Mouse (Mus musculus) cerebellum, postnatal 4 days (tissue): ENCODE measurements around the gene Hip1.
A peak's percentile ranks its signal among the peaks of the same experiment; 100 is the strongest.
"Not testable (repeated sequence)": the region's sequence is repeated elsewhere in the genome, so short reads cannot be mapped to it uniquely, and the experiment has no call there.

Experiments used
- DNase-seq, 2 experiments: peaks; one replicate each; pipeline ENCODE4 v3.0.0; 2022; ENCODE audit warnings: low spot score in 2 of 2, mixed read lengths in 1 of 2

Hip1 gene

DNA sequence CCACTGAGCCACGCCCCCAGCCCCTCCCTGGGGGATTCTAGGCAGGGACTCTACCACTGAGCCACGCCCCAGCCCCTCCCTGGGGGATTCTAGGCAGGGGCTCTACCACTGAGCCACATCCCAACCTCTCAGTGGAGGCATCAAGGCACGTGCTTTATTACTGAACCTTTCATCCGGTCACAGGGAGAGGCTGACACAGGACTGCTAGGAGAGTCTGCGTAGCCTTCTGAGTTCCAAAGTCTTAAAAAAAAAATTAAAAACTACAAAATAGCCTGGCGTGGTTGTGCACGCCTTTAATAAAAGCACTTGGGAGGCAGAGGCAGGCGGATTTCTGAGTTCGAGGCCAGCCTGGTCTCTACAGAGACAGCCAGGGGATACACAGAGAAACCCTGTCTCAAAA lies 175.7 kb downstream of the Hip1 start:
- not testable (repeated sequence) for DNase-seq

DNA sequence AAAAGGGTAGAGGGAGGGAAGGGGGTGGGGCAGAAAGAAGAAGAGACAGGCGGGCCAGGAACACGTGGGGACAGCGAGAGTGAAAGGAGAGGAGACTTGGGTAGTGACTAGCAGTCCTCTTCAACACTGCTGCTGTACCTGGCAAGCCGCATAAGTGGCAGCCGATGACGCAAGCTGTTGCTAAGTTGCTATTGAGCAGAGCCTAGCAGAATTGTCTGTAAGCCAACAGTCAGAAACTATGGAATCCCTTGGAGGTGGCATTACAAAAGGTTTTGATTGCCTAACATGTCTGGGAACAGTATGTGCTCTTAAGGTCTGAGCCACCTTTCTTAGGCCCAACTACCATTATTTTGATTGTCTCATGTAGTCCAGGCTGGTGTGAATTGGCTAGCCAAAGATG lies 176.6 kb downstream of the Hip1 start:
- DNase-seq, result no peak

- DNase-seq, result no peak
Observed at GRCm38 (mm10) chr5:135367841-135368240, 177.1 kb downstream of the Hip1 start.

DNA sequence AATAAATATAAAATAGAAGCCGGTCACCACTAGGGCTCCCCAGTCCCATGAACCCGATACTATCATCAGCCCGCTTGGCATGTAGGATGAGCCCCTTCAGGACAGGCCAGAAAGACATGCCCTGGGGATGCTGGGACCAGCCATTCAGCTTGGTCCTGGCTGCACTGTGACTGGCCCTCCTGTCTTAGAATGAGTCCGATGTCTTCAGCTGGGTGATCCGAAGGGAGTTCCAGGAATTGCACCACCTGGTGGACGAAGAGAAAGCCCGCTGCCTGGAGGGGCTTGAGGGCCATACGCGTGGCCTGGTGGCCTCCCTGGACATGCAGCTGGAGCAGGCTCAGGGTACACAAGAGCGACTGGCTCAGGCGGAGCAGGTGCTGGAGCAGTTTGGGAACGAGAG lies 181.4 kb downstream of the Hip1 start:
- peak in 1 of 2 experiments; percentile 31 for DNase-seq

DNA sequence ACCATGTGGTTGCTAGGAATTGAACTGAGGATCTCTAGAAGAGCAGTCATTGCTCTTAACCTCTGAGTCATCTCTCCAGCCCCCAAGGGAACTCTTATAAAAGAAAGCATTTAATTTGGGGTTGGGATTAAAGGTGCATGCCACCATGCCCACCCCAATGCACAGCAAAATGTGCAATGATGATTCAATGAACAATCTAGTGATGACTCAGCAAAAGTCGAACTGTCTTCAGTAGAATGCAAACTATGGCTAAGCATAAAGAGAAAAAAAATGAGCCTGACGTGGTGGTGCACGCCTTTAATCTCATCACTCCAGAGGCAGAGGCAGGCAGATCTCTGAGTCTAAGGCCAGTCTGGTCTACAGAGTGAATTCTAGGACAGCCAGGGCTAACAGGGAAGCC lies 182.3 kb downstream of the Hip1 start:
- DNase-seq, result no peak

DNA sequence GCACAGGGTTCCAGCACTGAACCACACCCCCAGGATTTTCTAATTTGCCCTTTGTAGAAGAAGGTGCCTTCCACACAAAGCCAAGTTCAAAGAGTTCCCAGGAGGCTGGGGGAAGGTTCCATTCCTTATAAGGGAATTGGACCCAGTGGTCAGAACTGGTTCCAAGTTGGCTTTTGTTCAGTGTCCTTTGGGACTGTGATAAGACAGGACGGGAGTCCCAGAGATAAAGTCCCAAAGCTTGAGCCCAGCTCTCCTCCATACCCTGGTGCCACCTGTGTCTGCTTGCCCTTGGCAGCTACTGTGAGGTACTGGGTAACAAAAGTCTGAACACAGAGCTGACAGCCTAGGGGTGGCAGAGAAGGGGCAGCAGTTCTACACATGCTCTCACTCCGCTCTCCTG lies 185.1 kb downstream of the Hip1 start:
- DNase-seq, result no peak

- DNase-seq, result peak; percentile 42 to 57
Observed at GRCm38 (mm10) chr5:135357556-135357955, 187.4 kb downstream of the Hip1 start.
